Mouse (Mus musculus) activated CD4-positive, CD25-positive, alpha-beta regulatory T cell, adult 4 months (primary cell): ENCODE measurements around the gene Nlrc3. TPM values are rescaled to one million over a fixed set of nuclear protein-coding genes. Genes with fewer than 3 reads are reported as not detected.
A peak's percentile ranks its signal among the peaks of the same experiment; 100 is the strongest.

ENCODE experiments used
- ATAC-seq: one replicate; pipeline ENCODE4 v1.8.0; 2017
- polyA plus RNA-seq, 2 experiments: library from polyadenylated mRNA; unstranded; fragments of 100-300 nt; shearing (Covaris generic); gene quantifications; one replicate each; pipeline ENCODE4 v1.2.1; 2017

The Nlrc3 gene
- polyA plus RNA-seq, 2 experiments from 2014 or later: 60.0 to 64.2 TPM

GRCm38 (mm10) chr16:3928582-3928981, 47.9 kb downstream of the Nlrc3 start:
- no peak for ATAC-seq

DNA sequence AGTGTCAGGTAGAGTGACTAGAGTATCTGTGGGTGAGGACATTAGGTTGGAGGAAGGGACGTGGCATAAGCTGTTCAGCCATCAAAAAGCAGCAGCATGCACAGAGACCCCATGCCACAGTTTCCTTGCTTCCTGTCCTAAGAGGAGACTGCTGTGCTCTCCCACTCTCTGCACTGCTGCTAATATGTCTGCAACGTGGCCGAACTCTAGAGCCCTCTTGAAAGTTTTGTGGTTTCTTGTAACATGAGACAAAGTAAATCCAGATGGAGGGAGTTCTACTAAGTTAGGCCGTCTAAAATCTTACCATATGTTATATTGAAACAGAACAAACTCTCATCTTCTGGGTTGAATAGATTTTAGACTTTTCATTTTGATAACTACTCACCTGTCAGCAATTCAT, 52.5 kb downstream of the Nlrc3 start:
- ATAC-seq: no peak

DNA sequence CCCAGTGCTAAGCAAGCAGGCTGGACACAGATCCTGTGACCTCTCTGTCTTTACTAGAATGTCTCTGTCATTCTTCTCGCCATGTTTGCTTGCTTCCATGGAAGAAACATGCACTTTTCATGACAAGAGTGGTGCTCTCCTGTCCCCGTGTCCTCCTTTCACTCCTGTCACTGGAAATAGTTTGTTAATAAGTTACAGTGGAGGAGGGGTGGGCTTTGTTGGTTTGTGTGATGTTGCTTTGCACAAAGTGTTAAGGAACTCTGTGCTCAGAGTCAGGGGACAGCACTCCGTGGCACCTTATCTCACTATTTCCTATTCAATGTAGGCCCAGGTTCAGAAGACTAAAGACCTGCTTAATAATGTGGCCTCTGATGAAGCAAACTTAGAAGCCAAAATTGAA, 52.9 kb downstream of the Nlrc3 start:
- no peak for ATAC-seq

GRCm38 (mm10) chr16:3920756-3921155, 55.7 kb downstream of the Nlrc3 start:
- no peak for ATAC-seq

DNA sequence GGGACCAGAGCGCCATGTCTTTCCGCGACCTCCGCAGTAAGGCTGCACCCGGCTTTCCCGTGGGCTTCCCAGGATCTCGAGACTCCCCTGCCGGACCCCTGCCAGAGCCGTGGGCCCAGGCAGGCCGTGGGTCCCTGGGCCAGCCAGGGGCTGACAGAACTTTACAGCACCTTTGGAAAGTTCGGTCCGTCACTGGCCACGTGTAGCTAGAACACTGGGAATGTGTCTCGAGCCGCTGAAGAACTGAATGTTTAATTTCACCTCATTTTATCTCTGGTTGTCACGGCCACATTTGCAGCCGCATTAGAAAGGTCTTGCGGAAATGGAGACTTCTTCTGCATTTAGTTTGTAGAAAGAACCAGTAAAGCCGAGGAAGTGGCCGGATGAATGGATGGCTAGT, 67.3 kb downstream of the Nlrc3 start:
- peak; percentile 3 for ATAC-seq

- peak; percentile 81 for ATAC-seq
These were observed 67.8 kb downstream of the Nlrc3 start, which contains the start of the genes 1700037C18Rik and Cluap1 for GRCm38 (mm10) chr16:3908537-3909111. 1700037C18Rik (minus strand) TSS chr16:3908689. Cluap1 (plus strand) TSS chr16:3908801.

GRCm38 (mm10) chr16:3907471-3907870, 69.0 kb downstream of the Nlrc3 start:
- no peak for ATAC-seq

GRCm38 (mm10) chr16:3896553-3896952, 79.9 kb downstream of the Nlrc3 start:
- ATAC-seq: no peak

DNA sequence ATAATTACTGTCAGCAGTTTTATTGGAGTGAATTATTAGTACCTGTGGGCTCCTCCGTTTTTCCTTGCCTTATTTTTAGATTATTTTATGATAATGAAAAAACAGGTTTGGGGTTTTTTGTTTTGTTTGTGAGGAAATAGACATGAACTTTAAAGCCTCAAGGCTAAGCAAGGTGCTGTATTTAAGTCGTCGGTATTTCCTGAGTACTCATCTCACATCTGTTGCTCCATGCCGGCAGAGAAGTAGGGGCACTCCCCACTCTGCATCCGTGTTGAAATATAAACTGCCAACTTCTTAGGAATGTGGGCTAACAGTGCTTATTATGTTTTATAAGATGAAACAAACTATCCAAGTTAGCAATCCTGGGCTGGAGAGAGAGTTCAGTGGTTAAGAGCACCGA, 80.4 kb downstream of the Nlrc3 start:
- peak; percentile 47 for ATAC-seq

- peak; percentile 93 for ATAC-seq
These were observed 81.1 kb downstream of the Nlrc3 start for GRCm38 (mm10) chr16:3895173-3895792.

Other genes starting within 250 kb of the Nlrc3 start
- gene Zfp263, start 232.5 kb downstream of the Nlrc3 start, polyA plus RNA-seq: 10 to 100 TPM; 69.2 to 95.7 TPM
- gene Olfr15, start 145.8 kb downstream of the Nlrc3 start, polyA plus RNA-seq: not detected
- under 1 TPM; 0.75 to 0.86 TPM for gene Zfp174, start 129.4 kb downstream of the Nlrc3 start, polyA plus RNA-seq
- 100 to 1,000 TPM; 112 to 123 TPM for gene Naa60, start 104.3 kb downstream of the Nlrc3 start, polyA plus RNA-seq
- 10 to 100 TPM; 10.1 to 13.0 TPM for gene Zfp597, start 92.1 kb downstream of the Nlrc3 start, polyA plus RNA-seq
- gene Gm20695, start 92.0 kb downstream of the Nlrc3 start, polyA plus RNA-seq: under 1 TPM in 1 of 2 experiments, not detected in 1; 0.86 TPM
- gene 1700037C18Rik, start 67.9 kb downstream of the Nlrc3 start, polyA plus RNA-seq: 1 to 10 TPM; 6.1 to 9.6 TPM
- gene Cluap1, start 67.8 kb downstream of the Nlrc3 start, polyA plus RNA-seq: 10 to 100 TPM; 35.1 to 43.5 TPM
- gene Slx4, start 27.1 kb upstream of the Nlrc3 start, polyA plus RNA-seq: 10 to 100 TPM; 15.2 to 22.2 TPM
- 1 to 10 TPM; 3.4 to 4.5 TPM for gene Dnase1, start 60.3 kb upstream of the Nlrc3 start, polyA plus RNA-seq
- gene Trap1, start 101.2 kb upstream of the Nlrc3 start, polyA plus RNA-seq: 10 to 100 TPM; 59.4 to 74.5 TPM
- gene Crebbp, start 237.4 kb upstream of the Nlrc3 start, polyA plus RNA-seq: 10 to 100 TPM; 60.0 to 61.2 TPM